Mouse (Mus musculus) stomach, embryonic 14.5 days (tissue): Measurements from ENCODE around the gene Mrps35. TPM values are rescaled to one million over a fixed set of nuclear protein-coding genes. Genes with fewer than 3 reads are reported as not detected.

Experiments used
- ATAC-seq: fragments of 200-750 bp; cut with Nextera tagmentation; 2 replicates; pipeline ENCODE4 v1.8.0; 2017; ENCODE audit warnings: low read depth, moderate TSS enrichment; ENCODE audit not compliant: insufficient number of reproducible peaks, insufficient read depth, low FRiP score
- H3K27ac ChIP-seq: fragments of 300-500 bp; sonication (generic); 2 replicates; pipeline ENCODE4 v1.5.1; 2014; ENCODE audit warnings: mild to moderate bottlenecking, low read length, moderate library complexity, mixed read lengths
- H3K27me3 ChIP-seq: fragments of 300-500 bp; sonication (generic); 2 replicates; pipeline ENCODE4 v1.6.1; 2014; ENCODE audit warnings: low read length, control low read depth, mixed read lengths; ENCODE audit not compliant: control insufficient read depth, insufficient read depth
- H3K36me3 ChIP-seq: fragments of 300-500 bp; sonication (generic); 2 replicates; pipeline ENCODE4 v1.6.1; 2014; ENCODE audit warnings: mild to moderate bottlenecking, control low read depth, low read length, moderate library complexity, mixed read lengths; ENCODE audit not compliant: control insufficient read depth, insufficient read depth
- H3K4me1 ChIP-seq: fragments of 300-500 bp; sonication (generic); 2 replicates; pipeline ENCODE4 v1.6.1; 2014; ENCODE audit warnings: low read length, control low read depth, mixed read lengths; ENCODE audit not compliant: control insufficient read depth, insufficient read depth
- H3K4me2 ChIP-seq: fragments of 300-500 bp; sonication (generic); replicated peaks from 2 replicates; pipeline ENCODE4 v1.6.1; 2014; ENCODE audit warnings: low read depth, low read length, control low read depth
- H3K4me3 ChIP-seq: fragments of 300-500 bp; sonication (generic); 2 replicates; pipeline ENCODE4 v1.5.1; 2014; ENCODE audit warnings: low read depth, low read length, control low read depth
- H3K9ac ChIP-seq: fragments of 300-500 bp; sonication (generic); replicated peaks from 2 replicates; pipeline ENCODE4 v1.6.1; 2014; ENCODE audit warnings: low read depth, mild to moderate bottlenecking, control low read depth, low read length, moderate library complexity, mixed read lengths
- H3K9me3 ChIP-seq: fragments of 300-500 bp; sonication (generic); 2 replicates; pipeline ENCODE4 v1.6.1; 2016; ENCODE audit warnings: low read depth, low read length, control low read depth; ENCODE audit not compliant: control insufficient read depth
- WGBS: fragments of 180-500 bp; shearing (Covaris S2); extraction: QIAGEN DNeasy Blood & Tissue Kit; methylation state at CpG from one replicate; pipeline ENCODE4 v1.1.7; 2014; 5-methylcytosine and 5-hydroxymethylcytosine counted together
- polyA plus RNA-seq: library from polyadenylated mRNA; unstranded; fragments of >200 nt; fragmentation: Nextera tagmentation; extraction: Ambion mirVana; gene quantifications from 2 replicates; pipeline ENCODE4 v1.2.1, GENCODE M21; 2014

Mrps35 gene
- polyA plus RNA-seq, 1 experiment from 2014 or later, result 123 TPM

- ATAC-seq, result no peak
- no peak overlapping the region for H3K4me2 ChIP-seq
- H3K9me3 ChIP-seq, result no peaks in the 10 kb centered on the region
- no peak overlapping the region for H3K27ac ChIP-seq
- H3K4me3 ChIP-seq, result no peak overlapping the region
- H3K36me3 ChIP-seq, result peaks cover 5% of the 10 kb centered on the region
- peaks cover 12% of the 10 kb centered on the region for H3K4me1 ChIP-seq
- H3K9ac ChIP-seq, result no peak overlapping the region
- no peaks in the 10 kb centered on the region for H3K27me3 ChIP-seq
- 77% methylated on average over 3 of the region's 3 CpGs for WGBS
Observed at GRCm38 (mm10) chr6:147096934-147097333, 54.4 kb downstream of the Mrps35 start.

GRCm38 (mm10) chr6:147097346-147097929 is 54.9 kb downstream of the Mrps35 start:
- Histone ChIP-seq H3K4me1 (peaks cover 8% of the 10 kb centered on the region), H3K4me3 (no peak overlapping the region), H3K9ac (no peak overlapping the region), H3K27me3 (no peaks in the 10 kb centered on the region), H3K36me3 (peaks cover 7% of the 10 kb centered on the region), H3K9me3 (no peaks in the 10 kb centered on the region), H3K27ac (no peak overlapping the region), H3K4me2 (no peak overlapping the region)
- ATAC-seq, result no peak
- 50% methylated on average over 8 of the region's 8 CpGs for WGBS

- Histone ChIP-seq H3K4me3 (no peak overlapping the region), H3K27me3 (no peaks in the 10 kb centered on the region), H3K4me1 (0 out of 2 replicates have a peak, but pooled peaks cover 3% of the 10 kb centered on the region), H3K27ac (no peak overlapping the region), H3K9me3 (no peaks in the 10 kb centered on the region), H3K36me3 (peaks cover 7% of the 10 kb centered on the region), H3K9ac (no peak overlapping the region), H3K4me2 (no peak overlapping the region)
- 48% methylated on average over 19 of the region's 19 CpGs for WGBS
- no peak for ATAC-seq
Observed at GRCm38 (mm10) chr6:147099458-147100277, 57.1 kb downstream of the Mrps35 start.

GRCm38 (mm10) chr6:147102293-147102692 is 59.7 kb downstream of the Mrps35 start:
- H3K4me2 ChIP-seq, result no peak overlapping the region
- no peak overlapping the region for H3K4me3 ChIP-seq
- WGBS, result 86% methylated on average over 3 of the region's 3 CpGs
- no peak overlapping the region for H3K27ac ChIP-seq
- no peaks in the 10 kb centered on the region for H3K27me3 ChIP-seq
- ATAC-seq, result no peak
- peaks cover 13% of the 10 kb centered on the region for H3K36me3 ChIP-seq
- 0 out of 2 replicates have a peak, but pooled peaks cover 3% of the 10 kb centered on the region for H3K4me1 ChIP-seq
- H3K9ac ChIP-seq, result no peak overlapping the region
- no peaks in the 10 kb centered on the region for H3K9me3 ChIP-seq

GRCm38 (mm10) chr6:147105529-147105928 is 63.0 kb downstream of the Mrps35 start:
- no peak overlapping the region for H3K4me3 ChIP-seq
- H3K9me3 ChIP-seq, result no peaks in the 10 kb centered on the region
- H3K4me2 ChIP-seq, result no peak overlapping the region
- no peak overlapping the region for H3K27ac ChIP-seq
- 96% methylated on average over 1 of the region's 1 CpGs for WGBS
- peaks cover 34% of the 10 kb centered on the region for H3K36me3 ChIP-seq
- no peaks in the 10 kb centered on the region for H3K4me1 ChIP-seq
- H3K9ac ChIP-seq, result no peak overlapping the region
- no peak for ATAC-seq
- no peaks in the 10 kb centered on the region for H3K27me3 ChIP-seq

GRCm38 (mm10) chr6:147106716-147107115 is 64.2 kb downstream of the Mrps35 start:
- ATAC-seq, result no peak
- H3K36me3 ChIP-seq, result peaks cover 33% of the 10 kb centered on the region
- H3K4me3 ChIP-seq, result no peak overlapping the region
- no peak overlapping the region for H3K4me2 ChIP-seq
- H3K9ac ChIP-seq, result no peak overlapping the region
- 93% methylated on average over 6 of the region's 6 CpGs for WGBS
- H3K27ac ChIP-seq, result no peak overlapping the region
- H3K27me3 ChIP-seq, result no peaks in the 10 kb centered on the region
- H3K9me3 ChIP-seq, result no peaks in the 10 kb centered on the region
- no peaks in the 10 kb centered on the region for H3K4me1 ChIP-seq

- peaks cover 30% of the 10 kb centered on the region for H3K36me3 ChIP-seq
- ATAC-seq, result no peak
Observed at GRCm38 (mm10) chr6:147109283-147109682, 66.7 kb downstream of the Mrps35 start.

GRCm38 (mm10) chr6:147116579-147116978 is 74.0 kb downstream of the Mrps35 start:
- WGBS, result 7% methylated on average over 10 of the region's 10 CpGs
- H3K36me3 ChIP-seq, result no peaks in the 10 kb centered on the region; the same call in 1 of the 2 replicates
- no peaks in the 10 kb centered on the region for H3K27me3 ChIP-seq
- no peaks in the 10 kb centered on the region for H3K4me1 ChIP-seq
- ATAC-seq, result no peak
- no peaks in the 10 kb centered on the region for H3K9me3 ChIP-seq
- no peak overlapping the region for H3K9ac ChIP-seq
- H3K4me2 ChIP-seq, result no peak overlapping the region
- H3K4me3 ChIP-seq, result no peak overlapping the region
- H3K27ac ChIP-seq, result no peak overlapping the region

More at GRCm38 (mm10) chr6:147109283-147109682, 66.7 kb downstream of the Mrps35 start:
- no peak overlapping the region for H3K9ac ChIP-seq
- WGBS, result 88% methylated on average over 7 of the region's 7 CpGs
- H3K4me3 ChIP-seq, result no peak overlapping the region
- H3K4me1 ChIP-seq, result no peaks in the 10 kb centered on the region
- H3K27me3 ChIP-seq, result no peaks in the 10 kb centered on the region
- no peak overlapping the region for H3K27ac ChIP-seq
- no peak overlapping the region for H3K4me2 ChIP-seq
- H3K9me3 ChIP-seq, result no peaks in the 10 kb centered on the region
